Mouse (Mus musculus) brain, embryonic 14.5 days (tissue): ENCODE measurements around the gene Nfyb.

ENCODE experiments used
- CTCF ChIP-seq: fragments of 200-500 bp; IDR thresholded peaks from 2 replicates; pipeline ENCODE4 v1.5.1; 2012; ENCODE audit warnings: inconsistent platforms, mild to moderate bottlenecking, moderate library complexity, borderline replicate concordance; ENCODE audit not compliant: insufficient read depth, insufficient read length; ENCODE audit errors: extremely low read depth
- POLR2A ChIP-seq: fragments of 200-500 bp; IDR thresholded peaks from 2 replicates; pipeline ENCODE4 v1.6.1; 2012; ENCODE audit warnings: mild to moderate bottlenecking, inconsistent platforms, borderline replicate concordance; ENCODE audit not compliant: poor library complexity, insufficient read depth, insufficient read length, severe bottlenecking; ENCODE audit errors: extremely low read depth

- no peak for TF ChIP-seq POLR2A
- no peak for TF ChIP-seq CTCF
Observed at GRCm38 (mm10) chr10:82750778-82751177, 13.2 kb downstream of the Nfyb start.
